Comparison of ENCODE assay signal across 8 mouse cellular contexts in genomic region chr1:171412446-171412845, GRCm38 (mm10). TPM values are rescaled to one million over a fixed set of nuclear protein-coding genes. Genes with fewer than 3 reads are reported as not detected.
A peak's percentile ranks its signal among the peaks of the same experiment; 100 is the strongest.
DNase-seq lines count a peak whose midpoint lies in the region; ATAC-seq and TF ChIP-seq lines count a peak whose summit lies in the region.

No protein-coding gene starts in this region.

- H3K4me1 ChIP-seq in lung, adult 2 months (ENCODE audit: control insufficient read depth, insufficient read depth, low read length), result 0 out of 2 replicates have a peak, but pooled peaks cover 2% of the 10 kb centered on the region
- H3K4me1 ChIP-seq in forebrain, embryonic 12.5 days, result peaks cover 20% of the 10 kb centered on the region
- 0 out of 2 replicates have a peak, but pooled peaks cover 12% of the 10 kb centered on the region for H3K4me1 ChIP-seq in intestine, embryonic 15.5 days (replicated peaks)
- peaks cover 22% of the 10 kb centered on the region for H3K4me1 ChIP-seq in midbrain, embryonic 15.5 days

- H3K9me3 ChIP-seq in forebrain, embryonic 12.5 days, result no peaks in the 10 kb centered on the region
- no peaks in the 10 kb centered on the region for H3K9me3 ChIP-seq in intestine, embryonic 15.5 days
- no peaks in the 10 kb centered on the region for H3K9me3 ChIP-seq in midbrain, embryonic 15.5 days

- H3K27me3 ChIP-seq in forebrain, embryonic 12.5 days, result peaks cover 19% of the 10 kb centered on the region
- 0 out of 2 replicates have a peak, but pooled peaks cover 4% of the 10 kb centered on the region for H3K27me3 ChIP-seq in intestine, embryonic 15.5 days (replicated peaks)
- peaks cover 11% of the 10 kb centered on the region; the same call in 1 of the 2 replicates for H3K27me3 ChIP-seq in midbrain, embryonic 15.5 days (replicated peaks)

- 29% methylated on average over 3 of the region's 3 CpGs for WGBS in lung, adult 2 months
- 27% methylated on average over 3 of the region's 3 CpGs for WGBS in forebrain, embryonic 12.5 days
- 25% methylated on average over 3 of the region's 3 CpGs for WGBS in intestine, embryonic 15.5 days
- 17% methylated on average over 3 of the region's 3 CpGs for WGBS in midbrain, embryonic 15.5 days

- peaks cover 34% of the 10 kb centered on the region for H3K36me3 ChIP-seq in forebrain, embryonic 12.5 days (replicated peaks)
- 0 out of 2 replicates have a peak, but pooled peaks cover 10% of the 10 kb centered on the region for H3K36me3 ChIP-seq in intestine, embryonic 15.5 days
- H3K36me3 ChIP-seq in midbrain, embryonic 15.5 days (replicated peaks), result peaks cover 21% of the 10 kb centered on the region; the same call in 1 of the 2 replicates

- H3K9ac ChIP-seq in forebrain, embryonic 12.5 days, result peak overlapping the region; percentile 98
- H3K9ac ChIP-seq in intestine, embryonic 15.5 days, result peak overlapping the region; percentile 93; the same call in 1 of the 2 replicates
- peak overlapping the region; percentile 97 for H3K9ac ChIP-seq in midbrain, embryonic 15.5 days

- peak overlapping the region; percentile 60 for H3K4me2 ChIP-seq in forebrain, embryonic 12.5 days
- H3K4me2 ChIP-seq in intestine, embryonic 15.5 days (replicated peaks), result peak overlapping the region; percentile 53
- peak overlapping the region; percentile 55 for H3K4me2 ChIP-seq in midbrain, embryonic 15.5 days

- no peak for TF ChIP-seq CTCF in lung, adult 2 months (IDR thresholded peaks at IDR 0.05; ENCODE audit: insufficient read depth, low read length)

- no peak for TF ChIP-seq POLR2A in lung, adult 2 months (IDR thresholded peaks at IDR 0.05; ENCODE audit: borderline replicate concordance, extremely low read depth, low read depth, low read length)

- peak overlapping the region; percentile 94 for H3K27ac ChIP-seq in forebrain, embryonic 12.5 days
- H3K27ac ChIP-seq in intestine, embryonic 15.5 days, result no peak overlapping the region
- peak overlapping the region; percentile 96 for H3K27ac ChIP-seq in midbrain, embryonic 15.5 days

- peak overlapping the region; percentile 100 for H3K4me3 ChIP-seq in lung, adult 2 months (replicated peaks; ENCODE audit: extremely low read depth, low read depth, low read length)
- peak overlapping the region; percentile 96 for H3K4me3 ChIP-seq in forebrain, embryonic 12.5 days (replicated peaks)
- peak overlapping the region; percentile 98 for H3K4me3 ChIP-seq in intestine, embryonic 15.5 days (replicated peaks)
- peak overlapping the region; percentile 92 for H3K4me3 ChIP-seq in midbrain, embryonic 15.5 days

- DNase-seq in lung, adult 2 months, result no peak
- no peak for DNase-seq in lung, postnatal 4 days
- peak; percentile 35 for DNase-seq in T-cell, adult 2 months (ENCODE audit: low spot score)
- no peak for DNase-seq in gastrocnemius, postnatal 4 days (ENCODE audit: low spot score in 2 of 2)
- DNase-seq in thymus, postnatal 4 days, result no peak

- ATAC-seq in forebrain, embryonic 12.5 days (ENCODE audit: low FRiP score), result no peak
- ATAC-seq in intestine, embryonic 15.5 days, result no peak
- ATAC-seq in midbrain, embryonic 15.5 days (replicated peaks), result 0 out of 2 replicates have a peak, but pooled peaks have one; percentile 16

RNA-seq across cellular contexts. Expression of gene Usf1, which starts 1.3 kb away (rescaled TPM):
- 95.3 and 107 TPM in 2 replicates for polyA plus RNA-seq in lung, adult 2 months (2012; rRNA removed)
- polyA plus RNA-seq in forebrain, embryonic 12.5 days (2016; fragmentation: Nextera tagmentation; extraction: Ambion mirVana), result 175 and 190 TPM in 2 replicates
- 62.1 and 62.5 TPM in 2 replicates for polyA plus RNA-seq in intestine, embryonic 15.5 days (2015; fragmentation: Nextera tagmentation; extraction: Ambion mirVana)
- 205 and 216 TPM in 2 replicates for polyA plus RNA-seq in midbrain, embryonic 15.5 days (2015; fragmentation: Nextera tagmentation; extraction: Ambion mirVana)
- 10 to 100 TPM; 43.9 to 48.4 TPM for total RNA-seq in gastrocnemius, postnatal 4 days (2021)

RNA-seq across cellular contexts. Expression of gene Tstd1, which starts 6.2 kb away (rescaled TPM):
- polyA plus RNA-seq in lung, adult 2 months (2012; rRNA removed), result 8.9 and 16.2 TPM in 2 replicates
- 9.0 and 11.0 TPM in 2 replicates for polyA plus RNA-seq in forebrain, embryonic 12.5 days (2016; fragmentation: Nextera tagmentation; extraction: Ambion mirVana)
- 3.3 and 3.8 TPM in 2 replicates for polyA plus RNA-seq in intestine, embryonic 15.5 days (2015; fragmentation: Nextera tagmentation; extraction: Ambion mirVana)
- 8.4 and 8.8 TPM in 2 replicates for polyA plus RNA-seq in midbrain, embryonic 15.5 days (2015; fragmentation: Nextera tagmentation; extraction: Ambion mirVana)
- total RNA-seq in gastrocnemius, postnatal 4 days (2021), result 1 to 10 TPM; 1.1 to 1.3 TPM

RNA-seq across cellular contexts. Expression of gene Arhgap30, which starts 23.7 kb away (rescaled TPM):
- 11.6 and 17.5 TPM in 2 replicates for polyA plus RNA-seq in lung, adult 2 months (2012; rRNA removed)
- 0.69 and 0.75 TPM in 2 replicates for polyA plus RNA-seq in forebrain, embryonic 12.5 days (2016; fragmentation: Nextera tagmentation; extraction: Ambion mirVana)
- polyA plus RNA-seq in intestine, embryonic 15.5 days (2015; fragmentation: Nextera tagmentation; extraction: Ambion mirVana), result 2.2 and 2.4 TPM in 2 replicates
- polyA plus RNA-seq in midbrain, embryonic 15.5 days (2015; fragmentation: Nextera tagmentation; extraction: Ambion mirVana), result 0.66 and 0.87 TPM in 2 replicates
- total RNA-seq in gastrocnemius, postnatal 4 days (2021), result 1 to 10 TPM; 3.3 to 3.5 TPM

RNA-seq across cellular contexts. Expression of gene F11r, which starts 24.9 kb away (rescaled TPM):
- polyA plus RNA-seq in lung, adult 2 months (2012; rRNA removed), result 108 and 149 TPM in 2 replicates
- polyA plus RNA-seq in forebrain, embryonic 12.5 days (2016; fragmentation: Nextera tagmentation; extraction: Ambion mirVana), result 11.1 and 11.4 TPM in 2 replicates
- 88.1 and 100 TPM in 2 replicates for polyA plus RNA-seq in intestine, embryonic 15.5 days (2015; fragmentation: Nextera tagmentation; extraction: Ambion mirVana)
- polyA plus RNA-seq in midbrain, embryonic 15.5 days (2015; fragmentation: Nextera tagmentation; extraction: Ambion mirVana), result 9.4 and 11.8 TPM in 2 replicates
- total RNA-seq in gastrocnemius, postnatal 4 days (2021), result 10 to 100 TPM; 15.0 to 16.4 TPM

RNA-seq across cellular contexts. Expression of gene Nectin4, which starts 42.5 kb away (rescaled TPM):
- 10.3 and 19.2 TPM in 2 replicates for polyA plus RNA-seq in lung, adult 2 months (2012; rRNA removed)
- 1.0 and 1.1 TPM in 2 replicates for polyA plus RNA-seq in forebrain, embryonic 12.5 days (2016; fragmentation: Nextera tagmentation; extraction: Ambion mirVana)
- 3.7 and 3.8 TPM in 2 replicates for polyA plus RNA-seq in intestine, embryonic 15.5 days (2015; fragmentation: Nextera tagmentation; extraction: Ambion mirVana)
- polyA plus RNA-seq in midbrain, embryonic 15.5 days (2015; fragmentation: Nextera tagmentation; extraction: Ambion mirVana), result 3.1 and 3.6 TPM in 2 replicates
- under 1 TPM; 0.21 to 0.25 TPM for total RNA-seq in gastrocnemius, postnatal 4 days (2021)
